Mouse (Mus musculus): ENCODE results near the gene Clpp.

DNA sequence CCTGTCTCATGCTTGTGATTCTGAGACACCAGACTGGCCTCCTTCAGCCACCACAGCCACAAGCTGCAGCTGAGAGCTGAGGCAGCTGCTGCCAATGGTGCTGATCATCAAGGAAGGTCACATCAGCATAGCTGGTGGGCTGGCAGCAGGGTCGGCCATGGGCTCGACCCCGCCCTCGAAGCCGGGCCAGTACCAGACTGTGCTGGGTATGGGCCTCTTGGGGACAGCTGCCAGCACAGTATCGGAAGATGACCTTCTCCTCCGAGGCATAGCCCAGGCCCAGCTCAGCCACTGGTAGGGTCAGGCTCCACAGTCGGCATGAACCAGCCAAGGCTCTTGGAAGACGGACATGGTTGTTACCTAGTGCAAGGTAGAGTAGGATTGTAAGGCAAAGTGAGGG, 9.3 kb downstream of the Clpp start:
- TF ChIP-seq CTCF (IDR thresholded peaks at IDR 0.05; ENCODE audit: insufficient read depth, low read length) (no peak), POLR2A (IDR thresholded peaks at IDR 0.05; ENCODE audit: borderline replicate concordance, extremely low read depth, low read depth, low read length) (no peak)

Measured in lung, adult 2 months (tissue).